Mouse (Mus musculus): ENCODE results near the gene Rhbdf2.
"Not testable (repeated sequence)": the region's sequence is repeated elsewhere in the genome, so short reads cannot be mapped to it uniquely, and the experiment has no call there.

The Rhbdf2 gene

DNA sequence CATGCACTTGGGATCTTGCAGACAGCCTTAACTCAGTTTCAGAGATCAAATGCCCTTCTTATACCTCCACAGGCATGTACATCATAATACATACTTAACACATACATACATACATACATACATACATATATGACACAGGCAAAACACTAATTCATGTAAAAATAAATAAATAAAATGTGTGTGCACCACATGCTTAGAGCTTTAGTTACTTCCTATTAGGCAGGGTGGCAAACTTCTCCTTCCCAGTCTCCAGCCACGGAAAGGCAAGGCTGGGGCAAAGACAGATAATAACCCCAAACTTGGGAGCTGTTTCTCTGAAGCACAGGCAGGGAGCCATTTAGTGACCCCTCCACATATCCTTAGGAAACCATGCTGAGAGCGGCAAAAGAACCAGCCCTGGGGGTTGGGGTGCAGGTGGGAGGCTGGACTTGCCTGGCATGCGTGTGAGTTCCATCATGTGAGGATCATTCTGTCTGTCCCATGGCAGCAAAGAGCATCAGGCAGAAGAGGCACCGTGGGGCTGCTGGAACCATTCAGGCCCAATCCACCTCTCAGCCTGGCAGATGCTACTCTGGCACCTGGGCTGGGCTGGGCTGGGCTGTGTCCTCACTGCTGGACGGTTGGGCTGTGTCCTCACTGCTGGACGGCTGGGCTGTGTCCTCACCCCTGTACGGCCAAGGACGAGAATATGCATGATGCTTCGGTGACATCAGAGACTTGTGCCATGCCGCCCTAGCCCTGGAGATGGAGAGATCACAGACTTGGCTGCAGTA is at the start of gene Rhbdf2:
TSS of gene Rhbdf2 (minus strand) at position 721 of the 773 bp plus-strand sequence.
- DNase-seq (ENCODE audit: low read depth, low spot score) = no peak

DNA sequence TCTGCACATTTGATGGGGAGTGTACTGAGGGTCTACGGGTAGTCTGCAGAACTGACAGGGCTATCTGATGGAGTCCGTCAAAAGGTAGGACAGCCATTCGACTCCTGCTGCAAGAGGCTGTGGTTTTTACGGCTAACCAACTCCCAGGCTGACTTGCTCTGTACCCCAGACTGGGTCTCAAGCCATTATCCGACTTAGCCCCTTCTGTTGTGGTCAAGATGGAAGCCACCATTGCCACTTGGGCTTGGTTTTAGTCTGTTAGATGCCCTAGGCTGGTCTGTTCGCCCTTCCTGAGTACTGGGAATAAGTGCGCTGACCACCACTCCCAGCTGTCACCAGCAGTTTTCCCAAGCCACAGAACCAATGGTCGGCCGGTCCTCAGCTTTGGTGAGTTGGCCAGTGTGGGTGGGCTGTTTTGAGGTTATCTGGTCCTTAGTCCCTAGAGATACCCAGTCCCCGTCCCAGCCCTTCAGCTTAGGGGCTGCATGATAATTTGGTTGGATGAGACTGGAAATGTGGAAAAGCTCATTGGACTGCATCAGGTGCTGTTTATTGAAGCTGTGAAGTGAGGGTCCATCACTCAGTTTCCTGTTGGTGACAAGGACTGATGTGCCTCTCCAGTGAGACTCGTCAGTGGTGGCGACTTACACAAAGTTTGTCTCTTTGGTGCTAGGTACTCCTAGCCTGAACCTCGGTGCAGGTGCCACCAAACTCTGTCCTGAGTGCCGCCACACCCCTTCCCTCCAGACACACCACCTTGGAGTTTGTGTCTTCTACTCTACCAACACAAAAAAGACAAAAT is 49.6 kb upstream of the Rhbdf2 start:
- no peak for DNase-seq (ENCODE audit: low read depth, low spot score)

DNA sequence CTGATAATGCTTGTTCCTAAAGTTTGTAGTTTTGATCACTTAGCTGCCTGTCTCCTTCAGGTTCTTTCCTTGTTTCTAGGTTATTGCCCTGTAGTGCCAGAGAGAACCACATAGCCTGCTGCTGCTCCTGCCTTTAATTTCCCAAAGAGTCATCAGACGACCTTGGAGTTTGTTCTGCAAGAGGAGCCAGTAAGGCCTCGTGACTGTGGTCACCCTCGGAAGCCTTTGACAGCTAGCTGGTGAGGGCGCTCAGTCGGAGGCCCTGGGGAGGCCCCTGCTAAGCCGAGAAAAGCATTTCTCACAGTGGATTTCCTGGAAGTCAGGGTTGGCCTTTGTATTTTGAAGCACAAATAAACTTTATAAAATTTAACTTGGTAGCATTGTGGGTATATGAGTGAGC is 48.6 kb upstream of the Rhbdf2 start:
- not testable (repeated sequence) for DNase-seq (ENCODE audit: low read depth, low spot score)

DNA sequence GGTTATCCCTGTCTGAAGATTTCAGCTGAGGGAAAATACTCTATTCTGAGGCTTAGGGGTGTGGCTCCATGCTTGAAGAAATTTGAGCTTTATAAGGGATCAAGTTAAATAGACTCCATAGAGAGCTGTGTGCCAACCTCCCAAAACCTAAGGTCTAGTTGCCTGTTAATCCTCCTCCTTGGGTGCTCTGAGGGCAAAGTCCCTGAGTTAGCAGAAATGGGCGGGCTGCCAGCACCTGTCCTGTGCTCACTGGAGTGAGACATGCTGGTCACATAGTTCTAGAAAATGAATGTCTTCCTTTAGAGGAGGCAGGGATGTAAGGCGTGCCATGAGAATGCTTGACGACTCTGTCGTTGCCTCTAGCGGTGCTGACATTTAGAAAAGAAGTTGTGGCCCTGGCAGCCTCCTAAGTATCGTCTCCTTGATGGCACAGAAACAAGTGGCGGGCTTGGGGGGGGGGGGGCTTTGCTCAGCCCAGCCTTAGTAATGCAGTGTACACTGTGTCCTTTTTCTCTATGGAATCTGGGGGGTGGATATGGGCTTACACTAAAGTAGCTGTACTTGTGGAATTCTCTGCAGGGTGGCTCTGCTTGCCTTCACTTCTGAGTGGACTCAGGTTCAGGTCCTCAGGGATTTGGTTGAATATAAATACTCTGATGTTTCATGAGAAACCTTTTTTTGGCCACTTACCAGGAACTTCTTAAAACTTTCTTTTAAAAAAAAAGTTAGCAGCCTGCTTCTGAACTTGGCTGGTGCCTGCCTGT is 48.0 kb upstream of the Rhbdf2 start:
- DNase-seq (ENCODE audit: low read depth, low spot score) = no peak

DNA sequence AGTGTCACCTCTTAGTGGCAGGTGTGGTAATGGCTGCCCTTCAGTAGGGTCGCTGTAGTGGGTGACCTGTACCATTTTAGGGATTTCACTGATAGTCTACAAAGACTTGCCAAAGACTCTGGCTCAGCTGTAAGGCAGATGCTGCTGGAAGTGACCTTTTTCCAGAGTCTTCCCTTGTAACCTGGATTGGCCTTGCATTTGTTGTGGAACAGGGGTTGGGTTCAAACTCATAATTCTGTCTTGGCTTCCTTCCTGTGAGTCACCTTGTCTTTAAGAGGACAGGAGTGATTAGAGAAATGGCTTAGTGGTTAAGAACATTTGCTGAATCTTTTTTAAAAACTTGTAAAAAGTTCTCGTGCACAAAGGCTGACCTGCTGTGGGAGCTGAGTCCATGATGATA is 46.6 kb upstream of the Rhbdf2 start:
- DNase-seq (ENCODE audit: low read depth, low spot score) = no peak

DNA sequence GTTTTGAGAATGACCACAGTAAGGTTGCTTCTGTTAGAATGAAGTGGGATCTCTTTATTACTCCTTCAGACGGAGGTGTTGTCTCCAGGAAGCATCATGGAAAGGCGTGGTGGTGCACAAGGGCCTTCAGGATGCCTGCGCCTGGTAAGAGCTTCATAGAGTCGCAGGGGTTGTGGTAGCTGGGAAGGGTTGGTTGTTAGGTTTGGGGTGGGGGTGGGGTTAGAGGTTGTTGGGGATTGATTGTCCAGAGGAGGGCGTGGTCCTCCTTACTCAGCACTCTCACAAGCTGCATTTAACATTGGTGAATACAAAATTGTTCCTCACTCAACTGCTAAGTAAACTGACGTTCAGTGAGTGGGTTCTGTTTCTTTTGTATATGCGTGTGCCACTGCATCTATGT is 45.8 kb upstream of the Rhbdf2 start:
- no peak for DNase-seq (ENCODE audit: low read depth, low spot score)

DNA sequence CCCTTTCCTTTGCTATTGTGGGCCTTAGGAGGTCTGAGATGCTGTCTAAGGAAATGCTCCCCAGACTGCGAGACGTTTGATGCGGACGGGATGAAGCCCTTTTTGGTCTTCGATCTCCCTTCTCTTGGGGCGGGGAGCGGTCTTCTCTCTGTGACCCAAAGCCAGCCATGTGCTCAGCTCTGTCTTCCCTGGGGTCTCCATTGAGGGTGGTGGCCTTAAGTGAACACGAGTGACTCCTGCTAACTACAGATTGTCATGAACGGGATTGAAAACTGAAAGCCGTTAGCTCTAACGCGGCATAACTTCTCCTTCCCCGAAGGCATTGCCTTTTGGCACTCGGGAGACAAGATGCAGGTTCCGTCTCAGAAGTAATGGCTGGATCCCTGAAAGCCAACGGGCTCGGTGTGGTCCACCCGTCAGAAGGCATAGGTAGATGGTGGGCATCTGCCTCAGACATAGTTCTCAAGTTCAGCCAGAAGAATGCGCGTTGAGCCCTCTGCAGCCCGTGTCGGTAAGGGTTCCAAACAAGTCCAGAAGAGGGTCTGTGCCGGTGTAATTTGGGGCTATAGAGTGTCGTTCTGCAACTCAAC is 45.1 kb upstream of the Rhbdf2 start:
- no peak for DNase-seq (ENCODE audit: low read depth, low spot score)

DNA sequence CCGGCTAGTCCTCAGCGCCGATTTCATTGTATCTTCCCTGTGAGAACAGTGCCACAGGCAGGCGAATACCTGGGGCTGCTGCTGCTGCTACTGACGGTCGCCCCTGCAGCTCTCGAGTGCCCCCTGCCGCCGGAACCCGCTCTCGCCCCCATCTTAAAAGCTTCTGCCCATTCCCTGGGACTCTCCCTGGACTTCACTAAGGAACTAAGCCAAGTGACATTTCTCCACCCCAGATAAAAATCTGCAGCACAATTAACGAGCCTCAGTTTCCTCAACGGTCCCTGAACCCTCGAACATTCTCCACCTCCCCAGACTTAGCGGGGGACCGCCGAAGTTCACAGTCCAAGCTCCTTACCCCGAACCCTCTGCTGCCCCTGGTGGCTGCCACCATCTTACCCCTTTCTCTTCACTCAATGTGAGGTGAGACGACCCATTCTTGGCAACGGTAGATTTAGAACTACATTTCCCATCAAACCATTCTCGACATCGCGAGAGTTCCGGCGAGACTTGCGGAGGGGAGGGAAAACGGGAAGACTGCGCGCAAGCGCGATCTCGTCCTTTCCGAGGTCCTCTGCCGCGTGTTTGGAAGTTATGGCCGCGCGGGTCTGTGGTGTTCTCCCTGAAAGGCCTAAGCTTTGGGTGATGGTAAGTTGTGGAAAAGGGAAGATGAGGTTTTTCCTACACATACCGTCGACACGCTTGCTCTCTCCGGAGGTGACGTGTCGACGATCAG is 44.5 kb upstream of the Rhbdf2 start:
- peak; percentile 96 for DNase-seq (ENCODE audit: low read depth, low spot score)

DNA sequence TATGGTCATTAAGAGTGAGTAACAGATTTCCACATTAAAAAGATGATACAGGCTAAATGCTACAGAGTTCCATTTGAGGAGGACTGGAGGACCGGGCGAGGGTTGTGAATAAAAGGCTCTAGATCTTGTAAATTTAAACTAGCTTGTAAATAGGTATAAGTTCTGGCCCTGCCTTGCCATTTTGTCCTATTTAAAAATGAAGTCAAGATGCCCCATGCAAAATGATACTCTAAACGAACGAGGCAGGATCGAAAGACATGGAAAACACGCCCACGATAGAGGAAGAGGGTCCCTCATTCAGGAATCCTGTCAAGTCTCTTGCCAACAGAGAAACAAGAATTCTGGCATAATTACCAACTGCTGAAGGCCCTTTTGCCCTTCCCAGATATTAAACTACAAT is 43.6 kb upstream of the Rhbdf2 start:
- DNase-seq (ENCODE audit: low read depth, low spot score) = no peak

DNA sequence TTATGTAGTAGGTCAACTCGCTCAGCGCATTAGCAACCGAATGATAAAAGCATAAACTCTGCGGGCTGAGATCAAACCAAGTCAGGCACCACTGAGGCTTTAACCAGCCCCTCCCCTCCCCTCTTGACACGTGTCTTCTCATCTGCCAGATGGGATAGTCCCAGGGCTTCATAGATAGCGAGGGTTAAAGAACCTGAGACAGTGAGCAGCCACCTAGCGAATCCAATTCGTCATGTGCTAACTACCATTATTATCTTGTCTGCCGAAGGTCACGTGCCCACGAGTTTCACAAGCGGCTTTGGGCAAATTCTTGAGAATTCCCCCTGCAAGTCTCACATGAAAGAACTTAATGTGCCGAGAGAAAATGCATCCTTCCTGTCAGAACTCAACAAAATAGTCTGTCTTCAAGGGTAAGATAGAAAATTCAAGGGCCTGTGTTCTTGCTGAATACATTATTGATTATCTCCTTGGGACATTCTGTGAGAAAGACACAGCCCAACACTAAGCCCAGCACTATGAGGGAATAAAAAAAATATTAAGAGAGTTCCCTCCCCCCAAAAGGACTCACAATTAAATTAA is 43.1 kb upstream of the Rhbdf2 start:
- no peak for DNase-seq (ENCODE audit: low read depth, low spot score)

DNA sequence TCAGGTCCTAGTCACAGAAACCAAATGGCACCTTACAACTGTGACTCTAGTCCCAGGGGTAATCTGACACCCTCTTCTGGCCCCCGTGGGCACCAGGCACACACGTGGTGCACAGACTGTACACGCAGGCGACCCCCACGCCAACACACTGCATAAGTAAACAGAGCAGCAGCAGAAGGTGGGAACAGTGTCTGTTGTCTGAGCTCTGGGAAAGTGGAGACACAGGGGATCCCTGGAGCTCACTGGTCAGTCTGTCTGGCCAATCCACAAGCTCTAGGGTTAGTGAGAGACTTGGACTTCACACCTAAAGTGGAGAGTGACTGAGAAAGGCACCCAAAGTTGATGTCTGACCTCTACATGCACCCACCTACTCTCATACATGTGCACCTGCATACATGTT is 42.5 kb upstream of the Rhbdf2 start:
- DNase-seq (ENCODE audit: low read depth, low spot score) = no peak

DNA sequence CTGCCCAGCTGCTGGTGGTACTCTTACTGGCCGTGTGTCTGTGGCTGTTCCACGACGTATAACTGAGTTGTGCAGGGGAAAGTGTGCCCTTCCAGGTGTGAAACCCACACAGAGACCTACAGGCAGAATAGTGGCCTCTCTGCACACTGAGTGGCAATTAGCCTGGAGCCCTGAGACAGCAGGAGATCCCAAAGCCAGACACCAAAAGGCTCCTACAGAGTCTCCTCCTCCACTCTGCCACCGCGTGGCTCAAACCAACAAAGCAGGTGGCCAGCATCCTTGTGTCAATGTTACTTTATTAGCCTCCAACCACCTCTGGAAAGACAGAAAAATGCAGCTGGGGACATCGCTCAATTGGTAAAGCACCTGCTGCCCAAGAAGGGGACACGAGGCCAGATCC is 42.0 kb upstream of the Rhbdf2 start:
- DNase-seq (ENCODE audit: low read depth, low spot score) = no peak

DNA sequence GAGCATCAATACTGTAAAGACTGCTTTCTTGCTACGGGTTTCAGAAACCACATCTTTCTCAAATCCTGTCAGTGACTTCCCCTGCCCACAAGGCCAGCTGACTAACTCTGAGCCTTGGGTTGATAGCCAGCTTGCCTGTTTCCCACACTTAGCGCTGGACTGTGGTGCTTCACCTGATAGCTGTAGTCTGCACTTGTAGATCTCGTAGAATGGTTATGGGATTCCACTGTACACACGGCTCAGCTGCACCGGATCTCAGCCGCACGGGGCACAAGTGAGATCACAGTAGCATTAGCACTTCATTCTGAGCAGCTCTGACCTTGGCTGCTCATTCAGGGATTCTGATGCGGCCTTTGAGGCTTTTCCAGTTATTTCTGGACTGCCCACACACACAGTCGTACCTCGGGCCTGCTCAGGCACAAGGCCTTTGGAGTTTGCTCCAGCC is 41.6 kb upstream of the Rhbdf2 start:
- DNase-seq (ENCODE audit: low read depth, low spot score) = no peak

DNA sequence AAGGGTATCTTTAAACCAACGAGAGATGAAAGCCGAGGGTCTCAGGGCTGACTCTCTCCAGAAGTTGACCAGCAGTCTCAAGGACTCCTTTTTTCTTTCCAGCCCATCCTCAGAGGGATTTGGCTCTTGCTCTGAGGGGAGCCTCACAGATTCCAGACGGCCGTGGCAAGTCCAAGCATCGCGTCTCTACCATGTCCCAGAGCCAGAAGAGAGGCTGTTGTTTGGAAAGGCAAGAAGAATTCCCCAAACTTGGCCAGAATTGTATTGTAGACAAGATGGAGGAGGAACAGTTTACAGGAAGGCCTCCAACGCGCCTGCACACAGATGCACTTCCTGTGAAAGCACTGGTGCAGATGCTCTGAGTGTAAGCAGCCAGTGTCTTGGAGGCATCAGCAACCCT is 41.1 kb upstream of the Rhbdf2 start:
- DNase-seq (ENCODE audit: low read depth, low spot score) = no peak

DNA sequence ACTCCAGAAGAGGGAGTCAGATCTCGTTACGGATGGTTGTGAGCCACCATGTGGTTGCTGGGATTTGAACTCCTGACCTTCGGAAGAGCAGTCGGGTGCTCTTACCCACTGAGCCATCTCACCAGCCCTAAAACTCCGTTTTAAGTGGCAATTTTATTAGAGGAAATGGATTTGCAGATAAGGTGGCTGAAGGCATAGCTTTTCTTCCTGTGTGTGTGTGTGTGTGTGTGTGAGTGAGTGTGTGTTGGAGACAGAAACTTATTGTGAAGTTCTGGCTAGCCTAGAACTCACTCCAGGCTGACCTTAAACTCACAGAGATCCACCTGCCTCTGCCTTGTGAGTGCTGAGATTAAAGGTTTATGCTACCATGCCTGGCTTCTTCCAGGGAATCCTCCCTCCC is 40.2 kb upstream of the Rhbdf2 start:
- not testable (repeated sequence) for DNase-seq (ENCODE audit: low read depth, low spot score)

DNA sequence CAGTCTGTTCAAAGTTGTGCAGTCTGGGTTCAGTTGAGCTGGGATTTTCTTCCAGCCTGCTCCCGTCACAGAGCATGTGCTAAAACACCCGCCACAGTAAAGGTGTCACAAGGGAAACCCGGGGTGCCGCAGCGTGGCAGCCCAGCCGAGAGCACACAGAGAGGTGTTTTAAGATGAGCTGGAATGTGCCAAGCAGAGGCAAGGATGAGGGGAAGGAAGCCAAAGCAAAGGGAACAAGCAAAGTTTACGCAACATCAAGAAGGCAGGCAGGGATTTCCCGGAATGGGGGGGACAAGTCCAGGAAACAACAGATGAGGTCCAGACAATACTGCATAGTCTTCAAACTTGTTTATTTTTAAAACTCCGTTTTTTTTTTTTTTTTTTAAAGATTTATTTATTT is 39.7 kb upstream of the Rhbdf2 start:
- no peak for DNase-seq (ENCODE audit: low read depth, low spot score)

DNA sequence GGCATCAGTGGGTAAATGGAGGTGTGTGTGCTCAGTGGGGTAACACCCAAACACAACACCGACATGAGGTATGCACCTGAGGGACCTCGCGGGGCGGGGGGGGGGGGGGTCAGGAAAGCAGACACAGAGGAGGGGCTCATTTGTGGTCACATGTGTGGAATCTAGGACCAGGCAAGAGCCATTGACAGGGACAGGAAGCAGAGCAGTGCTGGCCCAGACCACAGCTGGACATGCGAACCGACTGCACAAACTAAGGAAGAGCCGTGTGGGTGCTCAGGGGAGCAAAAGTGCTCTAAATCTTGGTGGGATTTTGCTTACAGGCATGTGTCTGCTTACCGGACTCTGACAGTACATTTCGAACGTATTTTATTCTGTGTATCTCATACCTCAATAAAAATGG is 38.5 kb upstream of the Rhbdf2 start:
- DNase-seq (ENCODE audit: low read depth, low spot score) = no peak

DNA sequence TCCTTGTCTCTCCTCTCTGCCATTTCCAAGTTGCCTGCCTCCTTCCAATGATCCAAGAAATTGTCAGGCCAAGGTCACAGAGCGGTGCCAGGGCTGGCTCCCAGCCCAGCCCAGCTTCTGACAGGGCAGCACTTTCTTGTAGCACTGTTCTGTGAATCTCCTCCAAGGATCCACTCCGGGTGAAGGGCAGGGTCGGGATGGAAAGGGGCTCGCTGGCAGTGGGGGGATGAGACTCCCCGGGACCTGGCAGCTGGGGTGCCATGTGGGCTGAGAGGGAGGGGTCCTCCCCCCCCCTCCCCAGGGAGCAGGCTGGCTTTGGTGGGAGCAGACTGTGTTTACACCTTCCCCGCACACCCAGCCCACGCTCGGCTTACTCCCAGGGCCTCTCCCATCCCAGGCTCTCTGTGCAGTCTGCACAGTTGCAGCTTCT is 35.1 kb upstream of the Rhbdf2 start:
- no peak for DNase-seq (ENCODE audit: low read depth, low spot score)

DNA sequence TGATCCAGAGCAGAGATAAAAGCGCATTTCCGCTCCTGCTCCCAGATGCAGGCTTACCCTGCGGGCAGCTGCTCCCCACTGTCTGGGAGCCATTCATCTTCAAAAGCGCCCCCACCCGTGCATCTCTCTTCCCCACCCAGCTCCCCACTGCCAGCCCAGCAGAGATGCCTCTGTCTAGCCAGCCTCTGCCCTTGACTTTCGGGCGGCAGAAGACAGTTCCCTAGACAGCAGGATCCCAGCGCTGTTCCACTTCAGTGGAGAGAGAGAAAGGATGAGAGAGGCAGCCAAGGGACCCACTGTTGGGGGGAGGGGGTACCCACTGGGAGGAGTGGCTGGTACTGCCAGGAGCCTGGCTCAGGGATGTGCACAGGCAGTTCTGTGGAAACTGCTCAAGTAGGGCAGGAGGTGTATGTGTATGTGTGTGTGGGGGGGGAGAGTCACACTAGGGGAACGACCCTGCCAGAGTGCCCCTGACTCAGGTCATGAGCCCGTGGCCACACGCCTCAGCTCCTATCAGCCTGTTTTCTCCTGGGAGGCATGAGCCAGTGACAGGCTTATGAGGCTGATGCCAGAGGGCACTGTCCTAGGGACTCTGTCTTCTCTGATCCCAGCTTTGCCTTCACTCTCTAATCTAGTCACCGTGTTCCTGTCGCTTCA is 34.6 kb upstream of the Rhbdf2 start:
- no peak for DNase-seq (ENCODE audit: low read depth, low spot score)

DNA sequence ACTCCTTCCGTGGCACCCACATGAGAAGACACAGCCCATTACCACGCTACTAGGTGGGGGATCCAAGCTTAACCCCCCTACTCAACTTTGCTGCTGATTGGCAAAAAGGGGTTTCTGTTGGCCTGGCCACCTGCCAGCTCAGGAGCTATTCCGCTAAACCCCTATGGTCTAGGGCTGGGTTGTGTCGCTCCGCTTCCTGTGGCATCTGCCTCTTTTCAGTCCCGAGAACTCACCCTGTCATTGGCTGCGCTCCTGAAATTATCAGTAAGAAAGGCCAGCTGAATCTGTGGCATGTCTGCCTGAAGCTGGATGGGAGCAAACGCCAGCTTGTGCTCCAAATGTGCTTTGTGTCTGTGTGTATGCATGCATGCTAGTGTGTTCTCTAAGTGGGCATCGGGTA is 33.4 kb upstream of the Rhbdf2 start:
- no peak for DNase-seq (ENCODE audit: low read depth, low spot score)

Measured in telencephalon, adult 2 months (tissue).